Mouse (Mus musculus): Measurements from ENCODE around the gene Aqp6.

Aqp6 gene

DNA sequence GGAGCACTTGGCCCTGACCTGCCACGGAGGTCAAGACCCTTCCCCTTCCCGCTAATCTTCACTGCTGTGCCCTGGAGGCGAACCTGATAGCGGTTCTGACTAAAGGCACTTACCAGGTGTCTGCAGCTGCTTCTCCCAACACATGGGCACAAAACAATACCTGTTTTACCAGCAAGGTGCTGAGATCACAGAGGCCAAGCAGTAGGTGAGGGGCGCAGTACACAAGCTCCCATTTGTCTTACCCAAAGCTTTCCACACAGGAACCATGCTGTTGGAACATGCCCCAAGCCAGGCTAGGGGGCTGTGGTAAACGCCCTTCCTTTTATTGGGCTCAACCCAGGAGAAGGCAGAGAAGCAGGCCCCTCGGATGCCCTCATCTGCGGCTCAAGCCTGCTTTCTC, 3.6 kb upstream of the Aqp6 start:
- no peak for DNase-seq (ENCODE audit: extremely low spot score, low spot score)

DNA sequence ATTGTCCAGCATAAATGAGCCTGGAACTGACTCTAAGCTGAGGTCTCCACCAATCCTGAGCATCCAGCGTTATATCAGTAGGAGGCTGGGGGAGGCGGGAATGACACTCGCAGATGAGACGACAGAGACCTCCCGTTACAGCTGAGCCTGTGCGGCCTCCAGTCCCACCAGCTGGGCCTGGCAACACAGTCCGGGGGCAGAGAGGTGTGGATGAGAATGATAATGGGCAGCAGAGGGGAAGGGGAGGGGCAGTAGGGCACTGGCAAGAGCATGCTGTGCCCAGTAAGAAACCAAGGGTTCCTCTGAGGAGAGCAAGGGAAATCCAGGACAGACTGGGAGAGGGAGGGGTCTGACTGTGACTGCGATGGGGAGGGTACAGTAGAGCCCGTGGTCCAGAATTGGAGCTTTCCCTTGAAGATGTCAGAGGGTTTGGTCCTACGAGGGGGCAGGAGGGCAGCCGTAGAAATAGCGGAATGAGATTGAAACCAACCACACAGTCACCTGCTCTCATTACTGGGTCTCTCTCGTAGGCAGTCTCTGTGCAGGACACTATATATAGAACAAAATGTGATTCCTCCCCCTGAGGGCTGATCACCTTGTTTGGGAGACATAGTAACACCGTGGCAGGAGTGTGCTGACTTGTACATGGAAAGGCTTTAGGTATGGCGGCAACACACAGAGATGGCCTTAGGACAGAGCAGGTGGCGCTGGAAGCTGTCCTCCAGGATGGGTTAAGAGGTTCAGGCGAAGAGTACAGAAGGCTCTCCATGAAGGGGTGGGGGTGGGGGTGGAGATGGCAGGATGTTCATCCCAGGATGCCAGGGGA, 1.7 kb upstream of the Aqp6 start:
- no peak for DNase-seq (ENCODE audit: extremely low spot score, low spot score)

DNA sequence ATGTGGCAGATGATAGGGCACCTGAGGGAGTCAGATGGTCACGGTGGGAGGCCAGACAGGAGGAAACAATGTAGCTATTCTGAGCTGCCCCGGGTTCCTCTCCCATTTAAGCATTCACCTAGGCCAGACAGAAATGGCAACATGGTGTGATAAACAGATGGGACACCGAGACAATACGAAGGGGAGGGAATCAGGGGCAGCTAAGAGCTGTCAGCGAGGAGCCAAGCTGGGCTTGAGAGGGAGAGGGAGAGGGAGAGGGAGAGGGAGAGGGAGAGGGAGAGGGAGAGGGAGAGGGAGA, 572 bp downstream of the Aqp6 start:
- no peak for DNase-seq (ENCODE audit: extremely low spot score, low spot score)

DNA sequence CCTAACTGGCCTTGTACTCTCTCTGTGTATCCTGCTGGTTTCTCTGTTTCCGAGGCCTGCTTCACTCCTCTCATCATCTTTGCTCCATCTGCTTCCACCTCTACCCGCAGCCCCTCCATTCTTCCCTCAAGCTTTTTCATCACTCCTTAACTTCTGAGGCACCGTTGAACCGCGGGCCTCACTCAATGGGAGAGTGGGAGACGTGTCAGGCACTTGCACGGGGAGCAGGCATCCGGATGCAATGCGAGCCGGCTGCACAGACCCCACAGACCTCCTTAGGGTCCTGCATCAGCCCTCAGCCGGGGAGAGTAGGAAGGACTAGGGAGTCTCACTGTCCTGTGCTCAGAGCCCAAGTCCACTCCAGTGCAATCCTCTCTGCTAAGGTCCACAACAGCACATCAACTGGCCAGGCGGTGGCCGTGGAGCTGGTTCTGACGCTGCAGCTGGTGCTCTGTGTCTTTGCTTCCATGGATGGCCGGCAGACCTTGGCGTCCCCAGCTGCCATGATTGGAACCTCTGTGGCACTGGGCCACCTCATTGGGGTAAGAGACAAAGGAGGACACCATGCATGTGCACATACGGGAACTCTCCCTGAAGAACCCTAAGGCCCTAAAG, 1.1 kb downstream of the Aqp6 start:
- DNase-seq (ENCODE audit: extremely low spot score, low spot score), result no peak

DNA sequence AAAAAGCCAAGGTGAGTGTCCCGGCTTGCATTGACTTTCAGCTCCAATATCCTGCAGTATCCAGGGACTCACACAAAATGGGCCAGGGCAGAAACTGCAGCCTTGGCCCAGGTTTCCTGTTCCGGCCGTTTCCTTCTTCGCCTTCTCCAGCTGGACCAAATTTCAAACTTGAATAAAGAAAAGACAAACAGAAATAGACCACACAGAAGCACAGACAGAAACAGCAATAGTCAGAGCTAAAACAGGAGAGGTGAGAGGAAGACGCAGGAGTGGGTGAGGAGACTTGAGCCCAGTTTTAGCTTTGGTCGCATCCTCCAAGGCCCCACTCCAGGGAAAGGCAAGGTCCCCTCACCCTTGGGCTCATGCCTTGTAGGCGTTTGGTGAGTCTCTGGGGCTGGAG, 2.0 kb downstream of the Aqp6 start:
- DNase-seq (ENCODE audit: extremely low spot score, low spot score), result no peak

DNA sequence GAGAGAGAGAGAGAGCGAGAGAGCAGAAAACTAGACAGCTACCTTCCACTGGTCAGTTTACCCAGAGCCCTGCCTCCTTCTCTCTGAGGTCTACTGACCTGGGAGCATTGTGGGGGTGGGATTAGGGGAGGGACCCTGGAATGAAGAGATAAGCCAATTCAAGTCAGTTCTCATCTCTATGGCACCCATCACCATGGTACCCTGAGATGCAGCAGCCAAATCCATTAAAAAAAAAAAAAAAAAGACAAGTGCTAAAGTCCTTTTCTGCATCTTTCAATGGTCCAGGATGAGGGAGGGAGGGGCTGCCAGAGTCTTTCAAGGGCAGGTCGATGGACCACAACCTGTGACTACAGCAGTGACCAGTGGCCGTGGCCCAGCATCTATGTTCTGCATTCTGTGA, 4.4 kb downstream of the Aqp6 start:
- no peak for DNase-seq (ENCODE audit: extremely low spot score, low spot score)

DNA sequence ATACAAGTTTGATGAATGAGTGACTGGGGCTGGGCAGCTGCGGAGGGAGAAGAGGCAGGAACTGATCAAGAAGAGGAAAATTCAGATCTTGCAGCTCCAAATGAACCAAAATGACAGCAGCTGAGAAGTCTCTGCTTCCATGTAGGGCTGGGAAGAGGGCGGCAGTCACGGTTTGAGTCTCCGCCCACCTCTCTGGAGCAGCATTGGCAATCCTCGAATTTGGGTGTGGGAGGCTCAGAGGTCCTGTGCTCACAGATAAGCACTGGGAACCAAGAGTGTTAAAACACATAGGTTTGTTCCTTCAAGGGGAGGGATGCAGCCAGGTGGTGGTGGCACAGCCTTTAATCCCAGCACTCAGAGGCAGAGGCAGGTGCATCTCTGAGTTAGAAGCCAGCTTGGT, 5.3 kb downstream of the Aqp6 start:
- no peak for DNase-seq (ENCODE audit: extremely low spot score, low spot score)

DNA sequence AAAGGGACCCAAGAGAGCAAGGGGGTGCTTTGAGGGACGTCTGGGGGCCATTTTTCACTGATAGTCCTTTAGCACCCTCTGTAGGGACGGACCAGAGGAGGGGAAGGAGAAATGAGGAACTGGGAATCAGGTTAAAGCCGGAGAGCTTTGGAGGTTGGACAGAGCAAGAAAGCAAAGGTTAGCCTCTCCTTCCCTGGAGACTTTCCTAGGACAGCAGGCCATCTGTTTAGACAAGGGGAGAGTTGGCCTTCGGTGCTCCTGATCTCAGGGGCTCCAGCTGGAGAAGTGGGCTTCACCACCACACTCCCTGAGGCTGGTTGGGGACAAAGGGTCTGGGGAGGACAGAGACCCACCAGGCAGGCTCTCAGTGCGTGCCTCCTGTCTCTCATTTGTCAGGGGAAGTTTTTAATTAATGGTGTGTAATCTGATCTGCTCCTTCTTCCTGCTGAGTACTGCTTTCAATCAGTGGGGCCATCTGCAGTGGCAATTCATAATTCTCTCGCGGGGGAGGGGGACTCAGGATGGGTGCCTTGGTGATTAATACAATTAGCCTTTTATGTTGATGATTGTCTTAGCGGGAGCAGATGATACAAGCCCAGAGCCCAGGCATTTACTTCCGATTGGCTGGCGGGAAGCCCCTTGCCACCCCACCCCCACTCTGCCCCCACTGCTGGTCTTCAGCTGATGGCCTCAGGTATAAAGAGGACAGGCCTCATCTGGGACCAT, 6.4 kb downstream of the Aqp6 start:
- no peak for DNase-seq (ENCODE audit: extremely low spot score, low spot score)

DNA sequence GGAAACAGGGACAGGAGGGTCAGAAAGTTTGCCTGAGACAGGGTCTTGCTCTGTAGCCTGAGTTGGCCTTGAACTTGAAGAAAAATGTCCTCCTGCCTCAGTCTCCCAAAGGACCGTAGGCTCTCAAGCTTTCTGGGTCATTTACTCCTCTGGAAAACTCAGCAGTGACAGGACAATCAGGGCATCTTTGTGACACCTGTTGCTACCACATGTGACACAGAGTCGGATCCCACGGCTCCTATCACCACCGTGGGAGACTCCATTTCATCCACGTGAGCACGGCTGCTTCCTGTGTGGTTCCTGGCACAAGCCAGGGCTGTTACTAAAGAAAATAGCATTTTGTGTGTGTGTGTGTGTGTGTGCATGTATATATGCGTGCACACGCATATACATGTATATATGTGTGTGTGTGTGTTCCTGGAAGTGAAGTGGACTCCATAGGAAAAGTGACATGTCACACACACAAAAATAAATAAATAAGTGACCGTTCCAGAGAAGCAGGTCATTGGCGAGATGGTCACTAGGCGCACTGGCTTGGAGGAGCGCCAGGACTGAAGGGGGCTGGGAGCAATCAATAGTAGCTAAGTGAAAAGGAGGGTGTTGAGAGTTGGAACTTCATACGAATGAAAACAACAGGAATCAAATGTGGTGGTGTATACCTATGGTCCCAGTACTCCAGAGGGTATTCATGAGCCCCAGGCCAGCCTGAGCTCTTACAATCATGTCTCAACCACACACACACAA, 7.4 kb downstream of the Aqp6 start:
- no peak for DNase-seq (ENCODE audit: extremely low spot score, low spot score)

DNA sequence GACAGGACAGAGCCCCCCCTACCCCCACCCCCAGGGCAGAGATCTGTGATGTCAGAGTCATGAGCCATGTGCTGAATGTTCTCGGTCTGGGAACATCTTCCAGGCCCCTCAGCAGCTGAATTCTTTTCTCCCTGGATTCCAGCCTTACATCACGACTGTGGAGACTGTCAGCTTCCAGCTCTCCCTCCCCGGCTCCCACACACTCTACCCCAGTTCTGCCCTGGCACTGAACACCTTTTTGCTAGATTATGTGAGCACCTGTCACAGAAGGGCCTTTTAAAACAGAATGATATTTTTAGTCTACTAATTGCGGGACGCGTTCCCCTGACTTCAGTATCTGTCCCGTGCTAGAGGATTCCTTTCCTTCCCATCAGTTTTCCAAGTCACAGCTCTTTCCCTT, 10.4 kb downstream of the Aqp6 start:
- DNase-seq (ENCODE audit: extremely low spot score, low spot score), result no peak

DNA sequence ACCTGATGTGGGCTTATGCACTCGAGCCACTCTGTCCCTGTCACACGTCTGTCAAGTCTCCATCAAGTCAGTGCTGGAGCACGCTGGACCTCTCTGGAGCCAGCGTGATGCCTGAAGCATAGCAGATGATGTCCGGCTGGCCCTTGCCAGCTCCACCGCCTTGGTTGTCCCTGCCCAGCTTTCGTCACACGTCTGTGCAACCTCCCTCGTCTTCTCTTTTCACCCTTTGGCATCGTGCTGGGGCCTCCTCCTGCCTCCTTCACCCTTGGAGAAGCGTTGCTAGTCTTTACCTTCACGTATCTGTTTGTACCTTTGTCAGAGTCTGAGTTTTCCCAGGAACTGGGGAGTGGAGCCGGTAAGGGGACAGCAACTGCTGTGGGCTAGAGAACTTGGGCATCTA, 13.1 kb downstream of the Aqp6 start:
- no peak for DNase-seq (ENCODE audit: extremely low spot score, low spot score)

DNA sequence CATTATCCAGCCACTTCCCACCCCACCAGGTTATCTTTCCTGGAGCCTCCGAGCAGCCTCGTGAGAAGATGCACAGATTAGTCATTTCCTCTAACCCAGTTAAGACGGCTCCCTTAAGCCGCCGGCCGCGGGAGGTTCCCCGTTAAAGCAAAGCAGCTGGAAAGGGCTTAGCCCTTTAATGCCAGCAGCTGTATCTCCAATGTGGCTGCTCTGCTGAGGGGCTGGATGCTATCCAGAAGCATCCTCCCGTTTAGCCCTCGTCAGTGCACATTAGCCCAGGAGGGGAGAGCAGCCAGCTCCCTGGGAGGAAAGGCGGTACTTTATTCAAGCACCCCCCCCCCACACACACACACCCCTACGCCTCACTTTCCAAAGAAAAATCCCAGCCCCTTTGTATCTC, 13.6 kb downstream of the Aqp6 start:
- DNase-seq (ENCODE audit: extremely low spot score, low spot score), result no peak

DNA sequence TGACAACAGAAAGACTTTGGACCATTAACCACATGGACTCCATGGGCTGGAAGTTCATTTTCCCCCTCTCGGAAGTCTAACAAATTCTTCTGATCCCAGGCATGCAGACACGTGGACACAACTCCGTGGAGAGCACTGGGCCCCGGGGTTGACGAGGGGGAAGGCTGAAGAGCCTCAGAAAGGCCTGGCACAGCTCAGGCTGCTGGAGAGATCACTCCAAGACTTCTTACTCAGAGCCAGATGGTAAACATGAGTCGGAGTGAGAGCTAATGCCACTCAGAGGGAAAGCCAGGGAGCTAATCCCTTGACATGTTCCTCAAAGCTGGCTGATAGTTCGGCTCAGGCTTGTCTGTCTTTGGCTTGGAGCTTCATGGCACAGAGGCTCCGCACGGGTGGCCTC, 14.0 kb downstream of the Aqp6 start:
- no peak for DNase-seq (ENCODE audit: extremely low spot score, low spot score)

DNA sequence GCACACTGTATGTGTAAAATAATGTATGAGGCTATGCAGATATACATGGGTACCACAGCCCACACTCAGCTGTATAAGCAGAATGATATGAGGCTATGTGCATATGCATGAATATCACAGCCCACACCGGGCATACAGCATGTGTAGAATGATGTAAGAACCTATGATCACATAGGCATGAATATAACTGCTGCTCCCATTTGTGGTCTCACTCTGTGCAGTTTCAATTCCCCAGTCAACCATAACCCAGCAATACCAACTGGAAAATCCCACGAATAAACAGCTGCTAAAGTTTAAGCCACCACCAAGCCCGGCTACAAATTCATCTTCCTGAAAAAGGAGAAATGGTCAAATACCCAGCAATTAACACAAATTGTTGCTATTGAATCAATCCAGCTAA, 17.4 kb downstream of the Aqp6 start:
- DNase-seq (ENCODE audit: extremely low spot score, low spot score), result no peak

DNA sequence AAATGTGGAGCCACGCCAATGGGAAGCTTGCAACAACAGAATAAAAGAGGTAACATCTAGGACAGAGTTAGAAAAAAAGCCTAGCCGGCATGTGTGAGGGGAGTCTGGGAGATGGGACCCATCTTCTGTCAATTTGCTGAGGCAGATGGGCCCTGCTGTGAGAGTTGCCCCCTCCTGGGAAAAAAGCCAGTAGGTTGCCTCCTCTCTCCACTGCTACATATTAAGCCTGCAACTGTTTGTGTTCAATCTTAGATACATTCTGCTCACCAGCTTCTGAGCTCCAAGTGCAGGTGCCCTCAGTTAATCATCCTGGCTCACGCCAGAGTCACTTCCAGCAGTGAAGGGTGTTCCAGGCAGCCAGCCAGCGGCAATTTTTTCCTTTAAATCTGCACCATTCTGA, 18.6 kb downstream of the Aqp6 start:
- no peak for DNase-seq (ENCODE audit: extremely low spot score, low spot score)

DNA sequence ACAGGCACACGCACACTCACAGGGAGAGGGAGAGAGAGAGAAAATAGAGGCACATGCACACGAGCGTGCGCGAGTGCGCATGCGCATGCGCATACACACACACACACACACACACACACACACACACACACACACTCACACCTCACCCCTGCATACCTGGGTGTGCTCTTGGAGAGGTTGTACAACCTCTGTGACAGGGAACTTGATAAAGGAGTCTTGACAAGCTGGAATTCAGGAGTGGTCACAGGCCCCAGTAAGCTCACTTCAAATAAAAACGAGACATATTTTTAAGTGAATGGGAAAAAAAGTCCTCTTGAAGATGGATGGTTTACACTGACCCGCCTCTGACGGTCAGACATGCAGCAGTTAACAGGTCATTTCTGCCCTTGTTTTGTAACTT, 20.9 kb downstream of the Aqp6 start:
- no peak for DNase-seq (ENCODE audit: extremely low spot score, low spot score)

DNA sequence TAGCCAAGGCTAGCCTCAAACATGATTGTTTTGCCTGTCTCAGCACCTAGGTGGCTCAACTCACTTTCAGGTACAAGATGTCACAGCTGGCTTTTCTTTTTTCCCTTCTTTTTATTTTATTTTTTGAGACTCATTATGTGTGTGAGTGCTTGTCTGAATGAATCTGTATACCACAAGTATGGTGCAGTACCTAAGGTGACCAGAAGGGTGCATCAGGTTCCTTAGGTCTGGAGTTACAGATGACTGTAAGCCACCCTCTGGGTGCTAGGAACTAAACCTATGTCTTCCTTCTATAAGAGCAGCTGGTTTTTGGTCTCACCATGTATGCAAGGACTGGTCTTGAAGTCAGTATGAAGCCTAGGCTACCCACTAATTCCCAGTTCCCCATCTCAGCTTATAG, 30.4 kb downstream of the Aqp6 start:
- DNase-seq (ENCODE audit: extremely low spot score, low spot score), result no peak

DNA sequence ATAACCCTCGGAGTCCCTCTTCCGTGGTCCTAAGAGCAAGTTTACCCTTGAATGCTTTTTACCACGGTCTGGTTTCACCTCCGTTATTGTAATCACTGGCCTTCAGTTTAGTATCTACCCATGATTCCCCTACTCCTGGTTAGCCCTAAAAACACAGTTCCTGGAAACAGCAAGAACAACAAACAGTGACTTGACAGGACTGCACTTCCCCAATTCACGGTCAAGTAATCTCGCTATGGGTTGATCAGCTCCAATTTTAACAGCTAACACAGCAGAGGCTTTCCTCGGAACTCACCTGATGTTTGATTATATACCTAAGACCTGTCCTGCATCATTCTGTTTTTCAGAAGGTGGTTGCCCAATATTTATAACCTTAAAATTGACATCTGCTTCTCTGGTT, 33.5 kb downstream of the Aqp6 start:
- DNase-seq (ENCODE audit: extremely low spot score, low spot score), result no peak

DNA sequence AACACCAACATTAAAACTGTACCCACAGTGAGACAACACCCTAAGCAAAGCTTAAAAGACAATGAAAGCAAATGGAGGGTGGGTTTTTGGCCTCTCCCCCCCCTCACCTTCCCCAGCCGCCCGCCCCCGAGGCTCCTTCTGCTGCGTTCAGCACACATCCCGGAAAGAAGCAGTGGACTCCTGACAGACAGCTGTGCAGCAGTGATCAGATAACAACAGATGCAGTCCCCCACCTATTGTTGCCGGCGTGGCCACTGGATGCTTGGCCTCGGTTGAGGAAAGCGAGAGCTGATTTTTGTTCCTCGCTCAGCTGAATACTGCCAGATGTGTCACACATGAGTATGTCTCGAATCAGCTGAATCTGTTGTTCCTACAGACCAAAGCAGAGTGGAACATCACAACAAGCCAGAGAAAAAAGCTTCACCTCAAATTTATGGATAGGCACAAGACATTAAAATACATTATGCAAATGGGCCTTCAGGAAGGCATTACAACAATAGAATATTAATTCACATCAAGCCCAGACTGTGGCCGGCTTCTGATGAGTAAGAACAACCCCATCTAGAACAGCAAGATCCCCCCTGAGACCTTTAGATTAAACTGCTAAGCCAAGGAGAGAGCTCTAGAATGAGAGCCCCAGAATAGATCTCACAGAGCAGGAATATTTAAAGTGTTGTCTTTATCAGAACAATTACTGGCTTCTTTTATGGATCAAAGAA, 36.4 kb downstream of the Aqp6 start:
- DNase-seq (ENCODE audit: extremely low spot score, low spot score), result no peak

DNA sequence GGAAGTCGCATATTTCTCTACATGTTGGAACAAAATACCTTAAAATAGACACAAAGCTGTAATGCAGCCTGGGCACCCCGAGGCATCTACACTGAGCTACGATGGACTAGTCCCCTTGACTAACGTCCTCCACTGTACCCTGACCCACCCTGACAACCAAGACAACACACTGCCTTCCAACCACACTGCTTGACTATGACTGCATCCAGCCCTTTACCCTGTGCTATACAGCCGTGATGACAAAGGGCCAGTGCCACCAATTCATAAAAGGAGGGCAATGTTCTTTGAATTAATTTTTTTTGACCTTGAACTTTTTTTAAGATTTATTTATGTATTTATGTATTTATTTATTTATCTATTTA, 36.9 kb downstream of the Aqp6 start:
- no peak for DNase-seq (ENCODE audit: extremely low spot score, low spot score)

DNA sequence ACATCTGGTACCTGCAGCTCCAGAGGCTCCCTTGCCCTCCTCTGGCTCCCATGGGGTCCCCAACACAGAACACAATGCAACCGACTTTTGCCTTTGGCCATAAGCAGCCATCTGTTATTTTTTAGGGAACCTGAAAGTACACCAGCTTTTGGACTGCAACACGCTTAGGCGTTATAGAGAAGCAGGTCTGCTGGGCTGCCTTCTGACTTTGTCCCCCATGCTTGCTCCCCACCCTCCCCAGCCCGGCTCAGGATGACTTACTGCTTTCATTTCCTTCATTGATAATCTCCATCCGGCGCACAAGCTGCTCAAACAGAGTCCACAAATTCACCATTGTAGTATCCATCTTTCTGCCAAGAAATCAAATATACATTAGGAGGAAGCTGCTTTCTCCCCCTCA, 41.4 kb downstream of the Aqp6 start:
- DNase-seq (ENCODE audit: extremely low spot score, low spot score), result no peak

DNA sequence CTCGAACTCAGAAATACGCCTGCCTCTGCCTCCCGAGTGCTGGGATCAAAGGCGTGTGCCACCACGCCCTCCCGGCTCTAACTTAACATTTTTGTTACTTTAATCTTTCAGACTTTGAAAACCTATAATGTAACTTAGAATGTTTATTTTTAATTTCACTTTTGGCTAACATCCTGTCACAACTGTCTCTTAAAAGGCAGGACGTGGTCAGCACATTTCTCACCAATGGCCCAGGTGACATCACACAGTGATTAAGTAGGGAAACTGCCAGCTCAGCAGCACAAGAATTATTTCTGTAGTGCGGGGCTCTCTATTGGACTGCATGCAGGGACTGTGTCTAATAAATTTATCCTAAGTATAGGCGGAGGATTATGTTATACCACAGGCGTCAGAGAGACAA, 42.6 kb downstream of the Aqp6 start:
- DNase-seq (ENCODE audit: extremely low spot score, low spot score), result no peak
